Mouse (Mus musculus): Measurements from ENCODE around the gene Ppp1r13l. TPM values are rescaled to one million over a fixed set of nuclear protein-coding genes. Genes with fewer than 3 reads are reported as not detected.

Gene Ppp1r13l
- total RNA-seq, 4 experiments from 2014 or later, result 5.7 to 9.2 (median 8.1) TPM

DNA sequence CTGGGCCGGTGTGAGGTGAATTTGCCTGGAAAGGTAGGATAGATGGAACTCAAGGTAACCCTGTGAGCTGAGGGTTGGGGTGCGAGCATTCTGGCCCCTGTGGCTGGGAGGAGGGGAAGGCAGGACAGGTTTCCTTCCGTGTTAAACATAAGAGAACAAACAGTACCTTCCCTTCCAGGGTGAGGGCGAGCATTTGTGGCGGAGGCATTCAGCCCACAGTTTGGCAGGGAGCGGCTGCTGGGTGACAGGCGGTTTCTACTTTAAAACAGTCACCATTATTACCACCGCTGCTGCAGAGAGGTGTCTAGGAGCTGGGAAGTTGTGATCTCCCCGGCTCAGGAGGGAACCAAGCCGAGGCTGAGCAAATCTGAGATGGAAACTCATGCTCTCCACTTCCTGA, 22.4 kb upstream of the Ppp1r13l start:
- DNase-seq (ENCODE audit: low spot score in 2 of 2), result no peak

DNA sequence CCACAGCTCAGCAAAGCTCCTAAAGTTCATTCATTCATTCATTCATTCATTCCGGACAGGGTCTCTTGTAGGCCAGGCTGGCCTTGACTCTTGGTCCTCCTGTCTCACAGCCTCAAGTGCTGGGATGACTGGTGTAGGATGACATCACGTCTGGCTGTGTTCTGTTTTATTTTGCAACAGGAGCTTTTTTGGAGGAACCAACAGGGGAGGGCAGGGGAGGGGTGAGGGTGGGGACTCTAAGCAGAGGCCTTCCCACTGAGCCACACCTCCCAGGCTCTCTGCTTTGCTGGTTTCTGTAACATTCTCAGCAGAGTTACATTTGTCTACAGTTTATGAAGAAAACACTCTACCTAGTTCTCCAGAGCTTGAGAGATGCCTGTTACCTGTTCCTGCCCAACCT, 21.5 kb upstream of the Ppp1r13l start:
- no peak for DNase-seq (ENCODE audit: low spot score in 2 of 2)

DNA sequence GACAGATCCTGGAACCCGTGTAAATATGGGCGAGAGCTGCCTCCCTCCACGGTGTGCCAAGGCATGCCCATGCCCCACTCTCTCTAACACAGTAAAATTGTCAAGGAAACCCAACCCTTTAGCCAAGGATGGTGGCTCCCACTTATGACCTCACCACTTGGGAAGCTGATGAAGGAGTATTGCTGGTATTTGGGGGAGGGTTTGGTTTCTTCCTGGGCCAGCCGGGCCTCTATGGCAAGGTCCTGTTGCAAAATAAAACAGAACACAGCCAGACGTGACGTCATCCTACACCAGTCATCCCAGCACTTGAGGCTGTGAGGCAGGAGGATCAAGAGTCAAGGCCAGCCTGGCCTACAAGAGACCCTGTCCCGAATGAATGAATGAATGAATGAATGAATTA, 21.0 kb upstream of the Ppp1r13l start:
- no peak for DNase-seq (ENCODE audit: low spot score in 2 of 2)

DNA sequence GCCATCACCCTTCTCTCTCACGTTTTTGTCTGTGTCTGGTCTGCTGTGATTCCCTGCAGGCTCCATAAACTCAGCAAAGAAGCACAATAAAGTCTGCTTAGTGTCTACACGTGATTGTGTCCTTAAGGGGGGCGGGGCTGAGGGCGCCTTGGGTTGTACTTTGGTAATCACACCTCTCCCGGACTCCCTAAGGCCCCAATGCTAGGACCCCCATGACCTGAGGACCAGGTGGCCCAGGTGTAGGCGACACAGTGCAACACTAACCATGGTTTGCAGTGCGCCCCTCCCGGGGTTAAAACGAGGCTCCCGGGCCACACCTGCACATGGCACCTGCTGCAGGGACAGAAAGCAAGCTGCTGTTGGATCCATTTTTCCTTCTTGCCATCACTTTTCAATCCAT, 18.3 kb upstream of the Ppp1r13l start:
- DNase-seq (ENCODE audit: low spot score in 2 of 2), result no peak

DNA sequence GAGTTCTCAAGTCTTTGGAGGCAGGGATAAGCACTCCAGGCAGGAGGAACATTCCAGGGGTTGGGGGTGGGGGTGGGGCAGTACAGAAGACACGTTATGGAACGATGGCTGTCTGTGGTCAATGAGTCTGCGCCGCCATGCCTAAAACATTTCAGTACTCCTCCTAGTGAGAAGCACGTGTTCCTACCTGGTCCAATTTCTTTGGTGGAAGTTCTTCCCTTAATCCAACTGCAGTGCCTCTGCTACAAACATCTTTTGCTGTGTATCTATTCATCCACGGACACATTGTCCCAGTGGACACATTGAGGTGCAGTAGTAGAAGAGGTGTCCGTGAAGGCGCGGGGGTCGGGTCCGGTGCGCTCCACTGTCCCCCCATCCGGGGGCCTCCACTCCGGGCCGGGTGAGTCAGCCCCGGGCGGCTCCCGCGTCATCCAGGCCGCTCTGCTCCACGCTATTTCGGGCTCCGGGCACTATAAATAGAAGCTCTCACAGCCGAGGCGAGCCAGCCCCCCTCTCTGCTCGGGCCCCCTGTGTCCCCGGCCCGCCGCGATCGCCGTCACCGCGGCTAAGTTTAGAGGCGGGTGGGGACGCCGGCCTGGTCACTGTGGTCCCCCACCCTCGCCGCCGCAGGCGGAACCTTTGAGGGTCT, 17.7 kb upstream of the Ppp1r13l start:
- DNase-seq (ENCODE audit: low spot score in 2 of 2), result no peak

DNA sequence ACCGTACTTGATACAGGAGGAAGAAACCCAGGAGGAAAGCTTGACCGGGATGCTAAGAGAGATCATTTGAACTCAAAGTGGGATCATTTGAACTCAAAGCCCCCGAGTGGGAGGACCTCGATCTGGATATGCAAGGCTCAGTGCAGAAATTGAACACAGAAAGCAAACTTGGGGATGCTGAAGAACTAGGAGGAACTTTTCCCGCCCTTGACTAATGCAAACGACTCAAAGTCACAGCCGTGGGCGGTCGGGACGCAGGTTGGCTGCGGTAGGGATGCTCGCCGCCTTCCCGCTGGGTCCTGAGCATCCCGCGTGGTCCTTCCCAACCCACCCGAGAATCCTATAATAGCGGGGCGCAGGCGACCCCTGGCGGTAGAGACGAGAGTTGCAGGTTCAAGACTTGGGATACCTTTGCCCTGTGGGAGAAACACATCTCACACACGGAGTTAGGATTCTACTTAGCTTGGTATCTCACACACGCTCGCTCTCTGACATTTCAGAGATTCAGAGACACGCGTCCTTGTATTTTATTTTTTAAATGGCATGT, 17.0 kb upstream of the Ppp1r13l start:
- peak; percentile 84 to 91 for DNase-seq (ENCODE audit: low spot score in 2 of 2)

DNA sequence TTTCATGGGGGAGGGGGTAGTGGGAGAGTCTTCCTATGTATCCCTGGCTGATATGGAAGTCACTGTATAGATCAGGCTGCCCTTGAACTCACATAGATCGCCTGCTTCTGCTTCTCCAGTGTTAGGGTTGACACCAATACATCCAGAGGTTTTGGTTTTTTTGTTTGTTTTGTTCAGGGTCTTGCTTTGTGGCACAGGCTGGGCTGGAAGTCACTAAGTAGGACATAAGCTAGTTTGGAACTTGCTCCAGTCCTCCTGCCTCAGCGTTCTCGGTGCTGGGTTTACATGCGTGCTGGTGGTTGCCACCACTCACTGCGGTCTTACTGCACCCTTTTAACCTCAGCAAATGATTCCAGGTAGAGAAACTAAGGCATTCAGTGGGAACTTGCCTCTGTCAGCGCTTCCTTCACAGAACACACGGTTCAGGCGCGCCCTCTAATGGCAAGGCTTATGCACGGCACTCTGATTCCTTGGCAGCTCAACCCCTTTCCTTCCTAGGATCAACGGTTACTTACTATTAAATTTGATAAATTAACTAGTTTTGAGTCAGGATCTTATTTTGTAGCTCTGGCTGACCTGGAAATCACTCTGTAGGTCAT, 16.2 kb upstream of the Ppp1r13l start:
- peak in 1 of 2 experiments; percentile 77 for DNase-seq (ENCODE audit: low spot score in 2 of 2)

DNA sequence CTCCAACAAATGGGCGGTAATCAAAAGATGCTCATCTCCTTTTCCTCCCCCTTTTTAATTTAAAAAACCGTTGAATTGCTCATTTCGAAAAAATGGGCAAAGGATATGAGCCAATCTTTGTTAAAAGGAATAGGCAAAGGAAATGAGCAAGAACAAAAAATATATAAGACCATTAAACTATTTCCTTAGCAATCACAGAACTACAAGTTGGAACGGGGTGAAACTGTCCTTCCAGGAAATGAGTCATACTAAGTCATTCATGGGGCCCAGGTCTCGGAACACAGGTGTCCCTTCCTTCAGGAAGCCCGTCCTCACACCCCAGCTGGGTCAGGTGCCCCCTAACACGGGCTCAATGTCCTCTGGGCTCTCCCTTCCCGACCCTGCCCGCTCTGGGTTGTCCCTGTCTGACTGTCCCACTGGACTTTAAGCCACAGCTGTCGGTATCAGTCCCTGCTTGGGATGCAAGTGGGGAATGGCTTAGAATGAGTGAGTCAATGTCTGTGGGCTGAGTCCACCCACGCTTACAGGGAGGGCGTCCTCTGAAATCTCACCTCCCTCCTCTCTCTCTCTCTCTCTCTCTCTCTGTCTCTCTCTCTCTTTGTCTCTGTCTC, 15.2 kb upstream of the Ppp1r13l start, which contains the start of gene Ercc1:
Gene Ercc1 (plus strand): TSS at position 542 of the 611 bp plus-strand sequence.
- no peak for DNase-seq (ENCODE audit: low spot score in 2 of 2)

DNA sequence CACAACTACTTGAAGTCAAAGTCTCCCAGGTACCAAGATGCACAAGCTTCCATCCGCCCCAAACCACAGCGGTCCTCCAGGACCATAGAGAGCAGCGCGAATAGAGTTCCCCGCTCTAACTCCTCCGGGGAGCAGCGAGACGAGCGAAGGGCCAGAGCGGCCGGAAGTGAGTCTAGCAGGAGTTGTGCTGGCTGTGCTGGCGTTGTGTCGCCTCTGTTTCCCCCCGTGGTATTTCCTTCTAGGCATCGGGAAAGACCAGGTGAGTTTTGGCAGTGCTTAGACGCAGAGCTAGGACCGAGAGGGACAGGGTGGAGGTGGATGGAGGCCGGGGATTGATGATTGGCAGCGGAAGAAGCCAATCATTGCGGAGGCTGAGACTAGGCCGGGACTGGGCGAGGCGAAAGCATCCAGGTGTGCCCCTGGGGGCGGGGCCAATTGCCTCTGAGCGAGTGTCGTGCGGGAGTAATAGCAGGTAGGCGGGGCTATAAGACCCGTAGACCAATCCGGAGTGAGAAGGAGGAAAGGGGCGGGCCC, 14.5 kb upstream of the Ppp1r13l start:
- peak; percentile 93 to 94 for DNase-seq (ENCODE audit: low spot score in 2 of 2)

DNA sequence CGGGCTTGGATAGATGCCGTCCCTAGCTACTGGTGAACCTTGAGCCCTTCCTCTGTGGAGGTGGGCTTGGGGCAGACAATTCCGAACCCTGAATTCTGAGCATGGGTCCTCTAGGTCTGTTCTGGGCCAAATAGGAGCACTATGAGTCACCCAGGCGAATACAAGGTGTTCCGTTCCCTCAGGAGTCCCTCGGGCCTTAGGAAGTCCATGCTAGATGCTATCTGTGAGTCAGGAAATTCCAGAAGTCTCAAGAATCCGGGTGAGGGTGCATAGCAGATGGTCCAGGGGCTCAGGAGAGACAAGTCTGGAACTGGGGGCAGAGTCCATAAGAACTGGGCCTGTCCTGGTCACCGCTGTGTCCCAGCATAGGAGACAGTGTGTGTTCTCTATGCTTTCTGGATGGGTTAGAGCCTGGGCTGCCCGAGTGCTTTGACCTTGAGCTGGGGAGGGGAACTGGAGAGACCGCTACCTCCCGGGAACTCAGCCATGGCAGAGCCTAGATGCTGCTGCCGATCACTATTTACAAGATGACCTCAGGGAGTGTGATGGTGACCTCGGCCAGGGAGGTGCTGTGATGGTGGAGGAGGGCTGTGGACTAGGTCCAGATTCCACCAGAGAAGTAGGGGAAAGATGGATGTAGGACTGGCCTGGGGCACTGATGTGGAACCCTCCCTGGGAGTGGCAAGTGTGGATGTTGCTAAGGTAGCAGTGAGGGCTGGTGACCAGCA, 10.2 kb upstream of the Ppp1r13l start:
- no peak for DNase-seq (ENCODE audit: low spot score in 2 of 2)

DNA sequence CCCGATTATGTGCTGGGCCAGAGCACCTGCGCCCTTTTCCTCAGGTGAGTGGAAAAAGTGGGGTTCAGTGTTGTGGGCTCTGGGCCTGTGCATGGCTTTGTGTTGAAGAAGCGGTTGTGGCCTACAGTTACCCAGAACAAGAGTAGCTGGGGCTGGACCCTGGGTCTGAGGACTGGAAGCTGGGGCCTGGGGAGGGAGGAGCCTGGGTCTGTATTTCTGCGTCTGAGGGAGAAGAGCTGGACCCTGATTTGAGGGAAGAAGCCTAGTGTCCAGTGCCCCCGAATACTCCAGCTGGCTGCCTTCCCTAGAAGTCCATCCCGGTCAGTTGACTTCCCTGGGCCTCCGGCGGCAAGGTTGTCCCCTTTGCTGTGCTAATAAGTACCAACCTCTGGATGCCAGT, 9.3 kb upstream of the Ppp1r13l start:
- no peak for DNase-seq (ENCODE audit: low spot score in 2 of 2)

DNA sequence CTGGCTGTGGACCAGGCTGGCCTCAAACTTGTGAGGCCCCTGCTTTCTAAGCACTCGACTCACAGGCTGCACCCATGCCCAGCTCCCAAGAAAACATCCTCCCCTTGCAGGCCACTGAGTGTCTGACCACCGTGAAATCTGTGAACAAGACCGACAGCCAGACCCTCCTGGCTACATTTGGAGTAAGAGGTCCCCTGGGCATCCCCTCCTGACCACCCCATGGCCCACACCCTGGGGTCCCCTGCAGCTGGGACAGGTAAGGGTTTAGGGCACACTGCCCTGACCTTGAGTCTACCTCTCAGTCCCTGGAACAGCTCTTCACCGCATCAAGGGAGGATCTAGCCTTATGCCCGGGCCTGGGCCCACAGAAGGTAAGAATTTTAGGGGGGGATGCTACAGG, 4.6 kb upstream of the Ppp1r13l start:
- no peak for DNase-seq (ENCODE audit: low spot score in 2 of 2)

DNA sequence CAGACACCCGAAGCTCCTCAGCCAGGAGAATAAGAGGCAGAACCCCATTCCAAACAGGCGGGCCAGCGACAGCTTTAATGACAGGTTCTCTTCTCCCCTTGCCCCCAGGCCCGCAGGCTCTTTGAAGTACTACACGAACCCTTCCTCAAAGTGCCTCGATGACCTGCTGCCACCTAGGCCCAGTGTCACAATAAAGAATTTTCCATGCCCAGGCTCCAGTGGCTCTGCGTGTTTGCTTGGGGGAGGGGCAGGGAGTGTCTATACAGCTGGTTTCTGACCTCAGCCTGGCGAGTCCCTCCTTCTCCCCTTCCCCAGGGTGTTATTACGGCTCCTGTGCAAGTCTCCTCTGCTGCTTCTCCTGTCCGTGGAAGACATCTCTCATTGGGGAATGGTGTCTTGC, 3.2 kb upstream of the Ppp1r13l start:
- no peak for DNase-seq (ENCODE audit: low spot score in 2 of 2)

DNA sequence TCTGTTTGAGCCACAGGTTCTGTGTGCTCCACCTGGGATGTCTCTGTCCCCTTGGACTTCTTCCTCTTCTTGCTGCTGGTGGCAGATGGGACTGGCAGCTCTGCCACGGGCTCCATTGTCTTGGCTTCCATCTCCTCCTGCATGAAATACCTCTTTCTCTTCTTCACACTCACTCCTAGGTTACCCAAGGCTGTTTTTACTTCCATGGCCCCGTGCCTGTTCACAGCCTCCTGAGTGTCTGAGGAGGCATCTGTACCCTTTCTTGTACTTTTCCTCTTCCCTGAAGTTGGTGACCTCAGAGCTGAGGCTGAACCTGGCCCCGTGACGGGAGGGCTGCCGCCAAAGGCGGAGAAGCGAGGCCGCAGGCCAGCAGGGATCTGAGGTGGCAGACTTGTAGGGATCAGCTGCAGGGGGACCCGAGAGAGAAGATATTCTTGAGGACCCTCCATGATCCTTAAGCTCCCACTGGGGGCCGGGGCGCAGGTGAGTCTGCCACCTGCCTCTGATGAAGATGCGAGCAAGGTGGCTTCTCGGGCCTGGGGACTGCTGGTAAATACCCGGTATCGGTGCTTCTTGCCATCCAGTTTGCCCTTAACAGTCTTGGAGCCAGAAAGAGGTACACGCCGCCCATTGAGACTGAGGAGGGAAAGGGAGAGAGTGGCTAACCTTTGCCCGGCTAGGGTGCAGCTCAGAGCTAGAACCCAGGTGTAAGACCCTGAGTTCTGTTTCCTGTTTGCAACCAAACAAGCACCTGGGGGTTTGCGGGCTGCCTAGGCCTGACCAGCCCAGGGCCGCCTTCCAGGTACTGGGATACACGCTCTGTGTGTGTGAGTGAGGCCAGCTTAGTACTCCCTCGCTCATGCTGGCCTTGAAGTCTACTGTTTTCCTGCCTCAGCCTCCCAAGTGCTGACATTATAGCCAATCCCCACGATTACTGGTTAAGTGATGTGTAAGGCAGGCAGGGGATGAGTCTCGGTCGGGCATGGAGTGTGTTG, 1.9 kb upstream of the Ppp1r13l start:
- DNase-seq (ENCODE audit: low spot score in 2 of 2), result no peak

DNA sequence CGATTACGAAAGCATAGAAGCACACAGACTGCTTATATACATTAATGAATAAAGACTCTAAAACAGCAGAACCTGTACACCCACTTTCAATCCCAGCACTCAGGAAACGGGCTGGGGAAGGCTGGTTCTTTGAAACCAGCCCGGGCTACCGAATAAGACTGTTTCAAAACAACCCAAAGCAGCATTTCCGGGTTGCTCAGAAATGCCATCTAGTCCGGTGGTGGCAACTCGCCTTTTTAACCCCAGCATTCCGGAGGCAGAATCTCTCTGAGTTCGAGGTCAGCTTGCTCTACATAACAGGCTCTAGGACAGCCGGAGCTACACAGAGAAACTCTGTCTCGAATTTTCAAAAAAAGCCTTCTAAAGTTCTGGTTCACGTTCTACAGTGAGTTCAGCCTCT, 915 bp upstream of the Ppp1r13l start:
- no peak for DNase-seq (ENCODE audit: low spot score in 2 of 2)

DNA sequence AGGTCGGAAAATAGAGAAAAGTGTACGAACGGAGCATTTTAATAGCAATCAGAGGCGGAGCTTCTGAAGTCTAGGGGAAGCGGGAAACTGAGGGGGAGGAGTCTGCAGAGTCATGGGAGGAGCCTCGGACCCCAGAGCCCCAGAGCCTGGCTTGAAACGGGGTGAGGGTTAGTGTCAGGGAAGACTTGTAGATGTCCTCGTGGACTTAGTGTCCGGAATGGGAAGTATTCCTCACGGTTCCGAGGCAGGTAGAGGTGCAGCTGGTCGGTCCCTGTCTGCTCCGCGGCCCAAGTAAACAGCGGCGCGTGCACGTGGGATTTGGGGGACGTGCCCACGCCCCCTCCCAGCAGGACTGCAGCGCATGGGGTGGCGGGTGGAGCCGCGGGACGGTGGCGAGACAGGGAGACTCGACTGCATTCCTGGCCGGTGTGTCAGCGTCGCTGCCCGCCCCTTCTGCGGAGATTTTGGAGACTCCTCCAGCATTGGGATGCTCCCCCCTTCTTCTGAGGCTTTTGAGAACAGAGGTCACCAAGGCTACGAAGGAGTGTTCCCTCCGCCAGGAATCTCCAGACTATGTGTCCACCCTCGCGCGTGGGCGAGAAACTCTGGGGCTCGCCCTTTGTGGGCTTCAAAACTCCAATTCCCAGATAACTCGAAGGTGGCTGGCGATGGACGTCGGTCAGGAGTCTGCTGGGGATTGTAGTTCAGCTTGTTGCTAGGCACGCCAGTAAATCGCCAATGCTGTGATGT, 518 bp downstream of the Ppp1r13l start:
- peak in 1 of 2 experiments; percentile 75 for DNase-seq (ENCODE audit: low spot score in 2 of 2)

DNA sequence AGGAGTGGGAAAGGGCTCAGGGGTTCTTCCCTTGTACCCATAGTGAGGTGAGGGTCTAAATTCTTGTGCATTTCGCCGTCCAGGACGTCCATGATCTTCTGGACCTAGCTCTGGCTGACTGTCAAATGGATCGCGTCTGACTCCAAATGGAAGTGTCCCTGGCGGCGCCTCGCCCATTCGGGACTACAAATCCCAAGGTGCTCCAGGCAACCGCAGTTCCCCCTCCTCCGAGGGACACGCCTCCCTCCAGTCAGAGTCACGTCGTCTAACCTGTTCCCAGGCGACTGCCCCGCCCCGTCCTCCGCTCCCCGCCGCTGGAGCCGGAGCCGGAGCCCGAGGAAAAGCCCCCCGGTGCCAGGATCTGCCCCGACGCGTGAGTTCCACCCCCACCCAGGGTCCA, 1.4 kb downstream of the Ppp1r13l start:
- DNase-seq (ENCODE audit: low spot score in 2 of 2), result peak; percentile 85 to 89

DNA sequence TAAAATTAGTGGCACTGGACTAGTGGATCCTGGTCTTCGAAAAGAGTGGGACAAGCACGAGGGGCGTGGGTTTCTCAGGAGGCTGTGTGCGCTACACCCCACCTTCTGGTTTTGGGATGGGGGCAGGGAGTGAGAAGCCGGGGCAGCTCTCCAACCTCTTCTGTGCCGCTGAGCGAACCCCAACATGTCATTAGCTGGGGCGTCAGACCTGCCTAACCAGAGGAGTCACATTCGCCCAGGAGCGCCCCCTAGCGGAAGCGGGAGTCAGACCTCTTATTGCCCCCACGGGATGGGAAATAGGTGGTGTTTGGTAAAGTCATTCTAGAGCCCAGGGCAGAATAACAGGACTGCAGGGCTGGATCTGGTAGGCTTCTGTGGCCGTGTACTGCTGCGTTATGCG, 2.2 kb downstream of the Ppp1r13l start:
- peak in 1 of 2 experiments; percentile 67 for DNase-seq (ENCODE audit: low spot score in 2 of 2)

DNA sequence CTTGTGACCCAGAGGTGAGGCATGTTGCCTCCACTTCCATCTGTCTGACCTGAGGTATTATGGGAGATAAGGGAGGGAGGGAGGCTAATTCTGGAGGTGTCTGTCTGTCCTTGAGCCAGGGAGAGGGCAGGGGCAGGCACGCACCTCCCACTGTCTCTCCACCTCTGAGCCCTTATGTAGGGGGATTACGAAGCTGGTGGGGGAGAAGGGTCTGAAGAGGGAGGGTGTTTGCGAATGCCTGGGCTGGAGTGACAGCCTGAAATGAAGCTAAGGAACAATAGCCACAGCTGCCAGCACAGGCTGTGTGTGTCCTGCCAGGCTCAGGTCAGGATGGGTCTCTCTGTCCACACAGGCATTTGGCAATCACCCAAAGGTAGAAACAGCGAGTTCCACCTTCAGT, 2.7 kb downstream of the Ppp1r13l start:
- no peak for DNase-seq (ENCODE audit: low spot score in 2 of 2)

DNA sequence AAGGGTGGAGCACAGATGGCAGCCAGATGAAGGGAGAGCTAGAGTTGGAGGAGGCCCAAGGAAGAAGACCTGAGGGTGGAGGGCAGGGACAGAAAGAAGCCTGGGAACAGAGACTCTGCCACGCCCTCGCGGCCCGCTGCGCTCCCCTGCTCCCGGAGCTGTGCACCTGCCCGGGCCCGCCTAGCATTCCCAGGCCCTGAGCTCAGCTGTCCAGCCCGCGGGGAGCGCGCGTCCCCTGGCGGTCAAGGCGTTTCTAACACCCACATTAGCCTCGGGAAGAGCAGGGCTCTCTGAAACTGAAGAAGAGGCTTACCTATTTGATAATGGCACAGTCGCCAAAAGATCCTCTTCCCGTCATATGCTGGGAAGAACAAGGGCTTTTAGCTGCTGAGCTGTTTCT, 4.3 kb downstream of the Ppp1r13l start:
- DNase-seq (ENCODE audit: low spot score in 2 of 2), result no peak
